ENCODE assay signal across 8 mouse cellular contexts in the genomic region with DNA sequence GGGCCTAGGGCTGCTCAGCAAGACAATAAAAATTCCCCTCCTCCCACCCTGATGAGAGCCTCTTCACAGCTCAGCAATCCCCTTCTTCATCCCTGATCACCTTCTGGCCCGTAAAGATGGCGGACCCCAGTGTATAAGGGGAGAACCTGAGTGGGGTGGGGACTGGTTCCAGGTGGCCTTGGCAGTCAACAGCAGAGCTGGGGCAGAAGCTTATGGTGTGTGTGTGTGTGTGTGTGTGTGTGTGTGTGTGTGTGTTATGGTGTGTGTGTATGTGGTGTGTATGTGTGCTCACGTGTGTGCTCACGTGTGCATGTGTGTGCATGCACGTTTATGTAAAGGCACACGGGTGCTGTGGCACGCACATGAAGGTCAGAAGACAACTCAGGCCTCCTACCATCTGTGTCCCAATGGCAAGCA. TPM values are rescaled to one million over a fixed set of nuclear protein-coding genes. Genes with fewer than 3 reads are reported as not detected.
A peak's percentile ranks its signal among the peaks of the same experiment; 100 is the strongest.
DNase-seq lines count a peak whose midpoint lies in the region; ATAC-seq lines count a peak whose summit lies in the region.

No protein-coding gene starts in this region.

- H3K4me1 ChIP-seq in kidney, embryonic 14.5 days (ENCODE audit: control insufficient read depth, insufficient read depth, low read length) = peaks cover 13% of the 10 kb centered on the region
- 0 out of 2 replicates have a peak, but pooled peaks cover 5% of the 10 kb centered on the region for H3K4me1 ChIP-seq in brown adipose tissue, adult 24 weeks (ENCODE audit: control insufficient read depth, insufficient read depth, insufficient read length, low read length)
- H3K4me1 ChIP-seq in intestine, embryonic 15.5 days (replicated peaks) = peaks cover 34% of the 10 kb centered on the region
- peaks cover 44% of the 10 kb centered on the region for H3K4me1 ChIP-seq in neural tube, embryonic 13.5 days (replicated peaks)

- peak overlapping the region; percentile 84 for H3K4me2 ChIP-seq in kidney, embryonic 14.5 days (replicated peaks; ENCODE audit: low read depth, low read length)
- H3K4me2 ChIP-seq in intestine, embryonic 15.5 days (replicated peaks) = peak overlapping the region; percentile 90
- peak overlapping the region; percentile 70 for H3K4me2 ChIP-seq in neural tube, embryonic 13.5 days

- H3K27ac ChIP-seq in kidney, embryonic 14.5 days (ENCODE audit: low read depth, low read length) = peak overlapping the region; percentile 88; the same call in 1 of the 2 replicates
- peak overlapping the region; percentile 84 for H3K27ac ChIP-seq in brown adipose tissue, adult 24 weeks (replicated peaks; ENCODE audit: low read depth, low read length)
- H3K27ac ChIP-seq in intestine, embryonic 15.5 days = peak overlapping the region; percentile 78
- H3K27ac ChIP-seq in neural tube, embryonic 13.5 days (replicated peaks) = peak overlapping the region; percentile 42; the same call in 1 of the 2 replicates

- 75% methylated on average over 7 of the region's 7 CpGs for WGBS in kidney, embryonic 14.5 days
- WGBS in intestine, embryonic 15.5 days = 71% methylated on average over 7 of the region's 7 CpGs
- 87% methylated on average over 7 of the region's 7 CpGs for WGBS in neural tube, embryonic 13.5 days

- no peaks in the 10 kb centered on the region for H3K9me3 ChIP-seq in kidney, embryonic 14.5 days (ENCODE audit: control insufficient read depth, low read length)
- no peaks in the 10 kb centered on the region for H3K9me3 ChIP-seq in intestine, embryonic 15.5 days
- H3K9me3 ChIP-seq in neural tube, embryonic 13.5 days = no peaks in the 10 kb centered on the region

- DNase-seq in kidney, adult 8-10 months = no peak
- no peak for DNase-seq in frontal cortex, postnatal 25 days (ENCODE audit: low spot score in 2 of 2)
- no peak for DNase-seq in cerebellum, adult 11-12 months
- no peak for DNase-seq in testis, postnatal 10 days (ENCODE audit: low spot score)

- H3K27me3 ChIP-seq in kidney, embryonic 14.5 days (ENCODE audit: control insufficient read depth, insufficient read depth, low read length) = no peaks in the 10 kb centered on the region
- no peaks in the 10 kb centered on the region for H3K27me3 ChIP-seq in intestine, embryonic 15.5 days (replicated peaks)
- H3K27me3 ChIP-seq in neural tube, embryonic 13.5 days = peaks cover 13% of the 10 kb centered on the region

- H3K4me3 ChIP-seq in kidney, embryonic 14.5 days (ENCODE audit: low read length) = peak overlapping the region; percentile 53
- peak overlapping the region; percentile 72 for H3K4me3 ChIP-seq in brown adipose tissue, adult 24 weeks (ENCODE audit: insufficient read depth, low read depth, low read length)
- H3K4me3 ChIP-seq in intestine, embryonic 15.5 days (replicated peaks) = peak overlapping the region; percentile 52
- peak overlapping the region; percentile 42 for H3K4me3 ChIP-seq in neural tube, embryonic 13.5 days

- ATAC-seq in kidney, embryonic 14.5 days (ENCODE audit: low FRiP score, low TSS enrichment) = peak; percentile 10
- no peak for ATAC-seq in intestine, embryonic 15.5 days
- no peak for ATAC-seq in neural tube, embryonic 13.5 days (ENCODE audit: low read depth)

- H3K36me3 ChIP-seq in kidney, embryonic 14.5 days (ENCODE audit: control insufficient read depth, insufficient read depth, low read length) = peaks cover 27% of the 10 kb centered on the region
- peaks cover 24% of the 10 kb centered on the region for H3K36me3 ChIP-seq in intestine, embryonic 15.5 days
- 0 out of 2 replicates have a peak, but pooled peaks cover 6% of the 10 kb centered on the region for H3K36me3 ChIP-seq in neural tube, embryonic 13.5 days

- H3K9ac ChIP-seq in kidney, embryonic 14.5 days (ENCODE audit: low read depth, low read length) = peak overlapping the region; percentile 60
- peak overlapping the region; percentile 57 for H3K9ac ChIP-seq in intestine, embryonic 15.5 days
- H3K9ac ChIP-seq in neural tube, embryonic 13.5 days = 0 out of 2 replicates have a peak overlapping the region, but pooled peaks have one; percentile 64

RNA-seq across cellular contexts. Expression of a gene that starts 1.3 kb away (rescaled TPM):
- polyA plus RNA-seq in kidney, embryonic 14.5 days (2014; fragmentation: Nextera tagmentation; extraction: Ambion mirVana) = 156 and 193 TPM in 2 replicates
- polyA plus RNA-seq in brown adipose tissue, adult 24 weeks (2012; ENCODE audit: insufficient read depth, insufficient read length, missing spikeins) = 54.8 and 55.8 TPM in 2 replicates
- 272 and 287 TPM in 2 replicates for polyA plus RNA-seq in intestine, embryonic 15.5 days (2015; fragmentation: Nextera tagmentation; extraction: Ambion mirVana)
- 71.0 and 76.4 TPM in 2 replicates for polyA plus RNA-seq in neural tube, embryonic 13.5 days (2015; fragmentation: Nextera tagmentation; extraction: Ambion mirVana)

RNA-seq across cellular contexts. Expression of a gene that starts 20.3 kb away (rescaled TPM):
- polyA plus RNA-seq in kidney, embryonic 14.5 days (2014; fragmentation: Nextera tagmentation; extraction: Ambion mirVana) = 0.19 and 0.46 TPM in 2 replicates
- 2.6 and 2.7 TPM in 2 replicates for polyA plus RNA-seq in brown adipose tissue, adult 24 weeks (2012; ENCODE audit: insufficient read depth, insufficient read length, missing spikeins)
- polyA plus RNA-seq in intestine, embryonic 15.5 days (2015; fragmentation: Nextera tagmentation; extraction: Ambion mirVana) = 0.28 and 0.41 TPM in 2 replicates
- polyA plus RNA-seq in neural tube, embryonic 13.5 days (2015; fragmentation: Nextera tagmentation; extraction: Ambion mirVana) = 2.5 and 2.6 TPM in 2 replicates

RNA-seq across cellular contexts. Expression of a gene that starts 21.6 kb away (rescaled TPM):
- 0.08 TPM in 1 of 2 replicates, not detected in the other for polyA plus RNA-seq in kidney, embryonic 14.5 days (2014; fragmentation: Nextera tagmentation; extraction: Ambion mirVana)
- polyA plus RNA-seq in brown adipose tissue, adult 24 weeks (2012; ENCODE audit: insufficient read depth, insufficient read length, missing spikeins) = 61.6 and 107 TPM in 2 replicates
- polyA plus RNA-seq in intestine, embryonic 15.5 days (2015; fragmentation: Nextera tagmentation; extraction: Ambion mirVana) = not detected in 2 replicates
- not detected in 2 replicates for polyA plus RNA-seq in neural tube, embryonic 13.5 days (2015; fragmentation: Nextera tagmentation; extraction: Ambion mirVana)

RNA-seq across cellular contexts. Expression of a gene that starts 42.4 kb away (rescaled TPM):
- 23.8 and 27.1 TPM in 2 replicates for polyA plus RNA-seq in kidney, embryonic 14.5 days (2014; fragmentation: Nextera tagmentation; extraction: Ambion mirVana)
- 6.4 and 11.6 TPM in 2 replicates for polyA plus RNA-seq in brown adipose tissue, adult 24 weeks (2012; ENCODE audit: insufficient read depth, insufficient read length, missing spikeins)
- 40.8 and 49.3 TPM in 2 replicates for polyA plus RNA-seq in intestine, embryonic 15.5 days (2015; fragmentation: Nextera tagmentation; extraction: Ambion mirVana)
- polyA plus RNA-seq in neural tube, embryonic 13.5 days (2015; fragmentation: Nextera tagmentation; extraction: Ambion mirVana) = 17.7 and 18.4 TPM in 2 replicates

Comparison
In these comparisons a context has a peak if more than half of its experiments do, and no peak if none do; other contexts are left out.
1. RNA of a gene that starts 21.6 kb away (polyA plus RNA-seq): 61.6 to 107 TPM in brown adipose tissue, adult 24 weeks; 0.08 TPM in kidney, embryonic 14.5 days, not detected in intestine, embryonic 15.5 days and not detected in neural tube, embryonic 13.5 days; every median in the first group is over 10 times any median in the second.
2. Peak in every context shown above with its lines, with median percentiles within 50 percentile points of each other: H3K27ac ChIP-seq, H3K4me2 ChIP-seq, H3K4me3 ChIP-seq and H3K9ac ChIP-seq.